Mouse (Mus musculus) kidney, adult 9 months (tissue): ENCODE measurements around the gene Ap2a2.

Source experiments
- DNase-seq: peaks from one replicate; pipeline ENCODE4 v3.0.0; 2022

Ap2a2 gene

GRCm38 (mm10) chr7:141561682-141562391 is at the start of gene Ap2a2:
Ap2a2 (plus strand) TSS chr7:141562173.
- peak; percentile 92 for DNase-seq

- DNase-seq: no peak
These were observed 44.3 kb upstream of the Ap2a2 start for GRCm38 (mm10) chr7:141517638-141518037.

GRCm38 (mm10) chr7:141518296-141518695 is 43.7 kb upstream of the Ap2a2 start:
- DNase-seq: no peak

- no peak for DNase-seq
These were observed 43.0 kb upstream of the Ap2a2 start for GRCm38 (mm10) chr7:141518926-141519325.

- DNase-seq: no peak
These were observed 42.2 kb upstream of the Ap2a2 start for GRCm38 (mm10) chr7:141519795-141520194.

- no peak for DNase-seq
These were observed 39.0 kb upstream of the Ap2a2 start for GRCm38 (mm10) chr7:141523007-141523406.

GRCm38 (mm10) chr7:141524271-141524670 is 37.7 kb upstream of the Ap2a2 start:
- DNase-seq: no peak

GRCm38 (mm10) chr7:141524760-141525579 is 37.0 kb upstream of the Ap2a2 start:
- DNase-seq: peak; percentile 85

GRCm38 (mm10) chr7:141525580-141525925 is 36.4 kb upstream of the Ap2a2 start:
- DNase-seq: no peak

GRCm38 (mm10) chr7:141535570-141535969 is 26.4 kb upstream of the Ap2a2 start:
- no peak for DNase-seq

GRCm38 (mm10) chr7:141538852-141539555 is 23.0 kb upstream of the Ap2a2 start:
- DNase-seq: peak; percentile 20

- DNase-seq: peak; percentile 99
These were observed 22.2 kb upstream of the Ap2a2 start, which contains the start of gene Chid1 for GRCm38 (mm10) chr7:141539556-141540311. Chid1 (minus strand) TSS chr7:141539857.

- peak; percentile 53 for DNase-seq
These were observed 21.5 kb upstream of the Ap2a2 start for GRCm38 (mm10) chr7:141540312-141541081.

- no peak for DNase-seq
These were observed 20.3 kb upstream of the Ap2a2 start for GRCm38 (mm10) chr7:141541681-141542080.

- DNase-seq: no peak
These were observed 19.4 kb upstream of the Ap2a2 start for GRCm38 (mm10) chr7:141542588-141542987.

GRCm38 (mm10) chr7:141544654-141545053 is 17.3 kb upstream of the Ap2a2 start:
- DNase-seq: no peak

GRCm38 (mm10) chr7:141549432-141550061 is 12.4 kb upstream of the Ap2a2 start:
- DNase-seq: no peak

GRCm38 (mm10) chr7:141550464-141550863 is 11.5 kb upstream of the Ap2a2 start:
- no peak for DNase-seq

GRCm38 (mm10) chr7:141558329-141558776 is 3.6 kb upstream of the Ap2a2 start:
- no peak for DNase-seq

GRCm38 (mm10) chr7:141558946-141559345 is 3.0 kb upstream of the Ap2a2 start:
- no peak for DNase-seq

- no peak for DNase-seq
These were observed 2.1 kb upstream of the Ap2a2 start for GRCm38 (mm10) chr7:141559726-141560325.
